Mouse (Mus musculus) neutrophil, adult 5-6 weeks (primary cell): ENCODE measurements around the gene Tomm34. TPM values are rescaled to one million over a fixed set of nuclear protein-coding genes. Genes with fewer than 3 reads are reported as not detected.

Experiments used
- ATAC-seq: fragments of 151-379, 151-347 bp; 2 replicates; pipeline ENCODE4 v1.8.0; 2017; ENCODE audit warnings: mild to moderate bottlenecking, moderate TSS enrichment; ENCODE audit not compliant: insufficient number of reproducible peaks, poor library complexity, low FRiP score, severe bottlenecking; ENCODE audit errors: extremely low read depth
- total RNA-seq: library from RNA; stranded (forward); fragments of 200-1000 nt; gene quantifications from 2 replicates; pipeline ENCODE4 v1.2.3, GENCODE M21; 2017

Tomm34 gene
- total RNA-seq, 1 experiment from 2014 or later, result 77.7 TPM

- no peak for ATAC-seq
These were observed 39.8 kb downstream of the Tomm34 start for GRCm38 (mm10) chr2:164031147-164031546.

DNA sequence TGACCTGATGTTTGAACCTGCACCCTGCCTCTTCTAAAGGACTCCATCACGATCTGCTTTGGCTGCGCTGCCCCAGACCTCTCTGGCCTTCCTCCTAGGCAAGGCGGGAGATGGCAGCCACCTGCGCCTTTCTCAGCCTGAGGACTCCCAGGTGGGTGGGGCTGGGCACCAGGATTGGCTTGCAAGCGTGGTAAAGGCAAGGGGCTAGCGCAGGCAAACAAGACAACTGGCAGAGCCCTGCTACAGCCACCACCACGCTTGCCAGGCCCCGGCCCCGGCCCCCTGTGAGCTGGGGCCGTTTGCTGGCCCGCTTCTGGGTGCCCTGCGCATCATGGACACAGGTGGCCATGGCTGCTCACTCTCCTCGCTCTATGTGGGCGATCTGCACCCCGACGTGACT is 45.8 kb downstream of the Tomm34 start, which contains the start of gene Pabpc1l:
Pabpc1l (plus strand) TSS at position 301 of the 400 bp plus-strand sequence.
- ATAC-seq, result no peak

DNA sequence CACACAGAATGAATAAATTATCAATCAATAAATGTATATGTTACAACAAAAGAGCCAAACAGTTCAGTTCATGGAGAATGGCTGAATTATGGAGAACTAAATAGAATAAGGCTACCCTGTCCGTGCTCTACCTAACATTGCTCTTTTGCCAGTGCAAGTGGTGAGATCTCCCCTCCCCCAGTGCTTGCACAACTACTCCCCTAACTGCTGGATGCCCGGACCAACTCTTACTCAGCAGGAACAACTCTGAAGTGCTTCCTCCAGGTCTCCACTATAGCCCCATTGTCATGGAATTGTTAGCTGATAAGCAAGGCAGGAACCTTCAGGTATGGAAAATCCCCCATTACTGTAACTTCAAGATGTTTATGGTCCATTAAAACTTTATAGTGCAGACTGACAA is 48.9 kb downstream of the Tomm34 start:
- no peak for ATAC-seq

DNA sequence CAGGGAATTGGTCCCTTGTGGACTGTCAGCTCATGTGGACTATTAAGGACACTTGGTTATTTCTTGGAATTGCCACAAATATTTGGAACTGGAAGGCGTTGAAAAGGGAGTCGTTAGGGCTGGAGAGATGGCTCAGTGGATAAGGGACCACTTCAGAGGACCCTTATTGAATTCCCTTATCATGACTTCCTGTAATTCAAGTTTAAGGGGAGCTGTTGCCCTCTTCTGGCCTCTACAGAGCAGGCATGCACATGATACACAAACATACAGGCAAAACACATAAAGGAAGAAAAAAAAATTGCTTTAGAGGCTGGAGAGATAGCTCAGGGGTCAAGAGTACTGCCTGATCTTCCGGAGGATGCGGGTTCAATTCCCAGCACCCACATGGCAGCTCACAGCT is 51.0 kb downstream of the Tomm34 start:
- no peak for ATAC-seq

DNA sequence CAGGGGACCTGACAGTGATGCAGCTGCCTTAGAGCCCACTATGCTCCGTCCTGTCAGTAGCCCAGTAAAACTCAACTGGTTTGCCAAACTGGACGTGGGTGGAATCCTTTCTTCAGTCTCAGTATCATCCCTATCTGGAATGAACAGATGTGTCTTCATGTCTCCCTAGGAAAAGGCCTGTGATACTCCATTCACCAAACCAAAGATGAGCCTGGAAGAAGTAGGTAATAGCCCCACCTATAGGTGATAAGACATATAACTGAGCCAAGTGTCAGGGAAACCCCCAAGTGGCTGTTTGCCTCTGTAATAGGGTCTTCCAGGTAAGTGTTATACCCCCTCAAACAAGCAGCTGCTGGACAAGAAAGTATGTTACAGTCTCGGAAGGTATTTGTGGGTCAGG is 52.1 kb downstream of the Tomm34 start:
- ATAC-seq, result no peak

DNA sequence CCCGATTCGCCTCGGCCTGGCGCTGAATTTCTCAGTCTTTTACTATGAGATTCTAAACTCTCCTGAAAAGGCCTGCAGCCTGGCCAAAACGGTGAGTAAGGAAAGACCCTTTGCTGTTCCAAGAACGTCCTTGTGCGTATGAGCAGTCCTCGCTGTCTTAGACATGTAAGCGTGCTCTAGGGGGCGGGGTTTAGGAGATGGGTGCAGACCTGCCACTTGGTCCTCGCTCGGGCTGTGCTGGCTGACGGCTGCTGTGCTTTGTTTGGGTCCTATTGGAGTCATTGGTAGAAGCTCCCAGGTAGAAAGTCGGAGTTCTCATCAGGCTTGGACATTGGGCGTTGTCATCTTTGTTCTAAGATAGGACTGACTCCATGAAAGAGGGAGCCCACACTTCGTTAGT is 55.7 kb downstream of the Tomm34 start:
- no peak for ATAC-seq

- 0 out of 2 replicates have a peak, but pooled peaks have one; percentile 24 for ATAC-seq
These were observed 60.0 kb downstream of the Tomm34 start for GRCm38 (mm10) chr2:164010944-164011343.

- ATAC-seq, result no peak
These were observed 60.5 kb downstream of the Tomm34 start for GRCm38 (mm10) chr2:164010496-164010895.

GRCm38 (mm10) chr2:164009227-164009626 is 61.7 kb downstream of the Tomm34 start:
- no peak for ATAC-seq

DNA sequence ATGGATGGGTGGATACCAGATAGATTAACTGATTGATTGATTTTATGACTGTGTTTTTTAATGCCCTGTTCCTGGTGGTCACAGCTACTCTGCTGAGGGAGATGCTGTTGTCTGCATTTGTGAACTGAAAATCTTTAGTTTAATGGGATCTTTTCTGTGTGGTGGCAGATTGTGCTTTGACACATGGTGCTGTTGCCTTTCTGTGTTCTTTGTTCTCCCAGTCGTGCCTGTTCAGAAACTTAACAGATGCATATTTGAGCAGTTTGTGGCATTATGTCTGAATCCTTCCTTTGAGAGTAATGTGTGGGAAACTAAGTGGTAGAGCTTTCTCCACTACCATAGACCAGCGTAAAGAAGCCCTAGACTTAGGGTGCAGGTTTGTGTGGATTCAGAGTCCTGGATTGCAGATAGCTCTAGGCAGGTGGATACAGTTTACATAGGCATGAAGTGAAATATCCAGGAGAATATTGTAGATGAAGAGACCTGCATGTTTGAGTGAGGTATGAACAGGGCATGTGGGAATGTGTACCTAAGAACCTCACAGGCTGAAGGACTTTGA is 62.9 kb downstream of the Tomm34 start:
- no peak for ATAC-seq

- ATAC-seq, result no peak
These were observed 63.4 kb downstream of the Tomm34 start for GRCm38 (mm10) chr2:164007547-164007946.

DNA sequence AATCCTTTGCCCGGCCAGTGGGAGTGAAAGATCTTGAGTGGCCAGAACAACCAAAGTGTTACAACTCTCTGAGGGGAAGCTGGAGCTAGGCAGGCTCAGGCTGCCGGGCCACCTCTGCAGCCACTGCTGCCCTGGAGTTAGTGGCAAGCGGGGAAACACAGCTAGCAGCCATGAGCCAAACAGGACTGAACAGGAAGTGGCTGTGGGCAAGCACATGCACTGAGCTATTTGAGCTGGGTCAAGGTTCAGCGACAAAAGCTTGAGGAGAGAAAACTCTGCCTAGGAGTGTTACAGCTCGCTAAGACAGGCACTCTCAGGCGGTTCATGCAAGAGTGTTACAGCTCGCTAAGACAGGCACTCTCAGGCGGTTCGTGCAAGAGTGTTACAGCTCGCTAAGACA is 64.0 kb downstream of the Tomm34 start:
- ATAC-seq, result peak; percentile 66

- ATAC-seq, result no peak
These were observed 66.5 kb downstream of the Tomm34 start for GRCm38 (mm10) chr2:164004503-164004902.

Other genes with a start within 250 kb of the Tomm34 start
- gene Kcnk15, start 217.5 kb downstream of the Tomm34 start, total RNA-seq, result not detected in 2 replicates
- 0.12 TPM in 1 of 2 replicates, not detected in the other for gene Rims4, start 152.5 kb downstream of the Tomm34 start, total RNA-seq
- gene Ywhab, start 76.2 kb downstream of the Tomm34 start, total RNA-seq, result 48.5 and 49.7 TPM in 2 replicates
- gene Pabpc1l, start 45.7 kb downstream of the Tomm34 start, total RNA-seq, result 0.37 and 6.4 TPM in 2 replicates
- gene Stk4, start 847 bp downstream of the Tomm34 start, total RNA-seq, result 434 and 452 TPM in 2 replicates
- not detected in 2 replicates for gene Kcns1, start 99.9 kb upstream of the Tomm34 start, total RNA-seq
- not detected in 2 replicates for gene Wfdc5, start 111.6 kb upstream of the Tomm34 start, total RNA-seq
- not detected in 2 replicates for gene Wfdc12, start 119.4 kb upstream of the Tomm34 start, total RNA-seq
- gene Wfdc15a, start 129.0 kb upstream of the Tomm34 start, total RNA-seq, result not detected in 2 replicates
- not detected in 2 replicates for gene Wfdc15b, start 150.5 kb upstream of the Tomm34 start, total RNA-seq
- not detected in 2 replicates for gene Svs2, start 167.3 kb upstream of the Tomm34 start, total RNA-seq
- gene Svs3b, start 185.5 kb upstream of the Tomm34 start, total RNA-seq, result not detected in 2 replicates
- gene Svs4, start 207.3 kb upstream of the Tomm34 start, total RNA-seq, result not detected in 2 replicates
- gene Svs3a, start 218.1 kb upstream of the Tomm34 start, total RNA-seq, result not detected in 2 replicates
- not detected in 2 replicates for gene Svs6, start 245.6 kb upstream of the Tomm34 start, total RNA-seq